Mouse (Mus musculus) CH12.LX (cell line): ENCODE results near the gene Lrfn1. TPM values are rescaled to one million over a fixed set of nuclear protein-coding genes. Genes with fewer than 3 reads are reported as not detected.
A peak's percentile ranks its signal among the peaks of the same experiment; 100 is the strongest.

ENCODE experiments used
- DNase-seq: peaks from one replicate; pipeline ENCODE4 v3.0.0-alpha.2; 2013; ENCODE audit errors: extremely low read depth
- H3K27ac ChIP-seq: 2 replicates; pipeline ENCODE4 v1.5.1; 2012; ENCODE audit warnings: low read depth, mild to moderate bottlenecking, control low read depth, moderate library complexity; ENCODE audit not compliant: insufficient read depth
- H3K27me3 ChIP-seq: replicated peaks from 2 replicates; pipeline ENCODE3; 2012; ENCODE audit warnings: inconsistent platforms
- H3K36me3 ChIP-seq, 2 experiments: replicated peaks in 1 of 2; 2 replicates each; pipeline versions ENCODE3 to v1.6.1; 2012; ENCODE audit warnings: inconsistent platforms in 1 of 2, low read length in 1 of 2, mild to moderate bottlenecking in 1 of 2, mixed read lengths in 1 of 2, moderate library complexity in 1 of 2; ENCODE audit not compliant: control insufficient read depth in 1 of 2, insufficient read depth in 1 of 2
- H3K4me1 ChIP-seq, 2 experiments: 2 replicates each; pipeline ENCODE4 v1.6.1; 2012; ENCODE audit warnings: inconsistent platforms in 1 of 2, moderate library complexity in 1 of 2; ENCODE audit not compliant: insufficient read depth in 2 of 2, control insufficient read depth in 1 of 2
- H3K4me2 ChIP-seq: 2 replicates; pipeline ENCODE4 v1.6.1; 2012; ENCODE audit warnings: low read depth, mild to moderate bottlenecking, control low read depth; ENCODE audit not compliant: poor library complexity, insufficient read depth, severe bottlenecking
- H3K4me3 ChIP-seq, 3 experiments: fragments of 150-350 bp in 1 of 3; sonication (generic) in 1 of 3; replicated peaks in 1 of 3; 2 replicates each; pipeline versions ENCODE3 to v1.5.1; 2011 to 2012; ENCODE audit warnings: low read depth in 2 of 3, low read length in 2 of 3, mild to moderate bottlenecking in 2 of 3, moderate library complexity in 2 of 3, control low read depth in 1 of 3, improper control_type of control experiment in 1 of 3, inconsistent platforms in 1 of 3, mixed read lengths in 1 of 3; ENCODE audit not compliant: poor library complexity in 1 of 3
- H3K79me2 ChIP-seq: replicated peaks from 2 replicates; pipeline ENCODE4 v1.6.1; 2012; ENCODE audit warnings: mild to moderate bottlenecking, moderate library complexity; ENCODE audit not compliant: control insufficient read depth, poor library complexity, insufficient read depth, severe bottlenecking; ENCODE audit errors: extremely low read depth
- H3K9ac ChIP-seq: 2 replicates; pipeline ENCODE4 v1.6.1; 2012; ENCODE audit warnings: low read depth, mild to moderate bottlenecking, control low read depth, moderate library complexity; ENCODE audit not compliant: insufficient read depth
- H3K9me3 ChIP-seq: replicated peaks from 2 replicates; pipeline ENCODE3; 2012; ENCODE audit warnings: low read length, inconsistent platforms, mixed read lengths
- CHD2 ChIP-seq: IDR thresholded peaks from 2 replicates; pipeline ENCODE4 v1.6.1; 2011; ENCODE audit warnings: low read length, improper control_type of control experiment
- CTCF ChIP-seq, 2 experiments: IDR thresholded peaks in 1 of 2; conservative IDR thresholded peaks in 1 of 2; 2 replicates each; pipeline ENCODE4 v1.5.1; 2011 to 2012; ENCODE audit warnings: low read depth in 2 of 2, low read length in 2 of 2, improper control_type of control experiment in 1 of 2, inconsistent platforms in 1 of 2, mild to moderate bottlenecking in 1 of 2, moderate library complexity in 1 of 2
- E2F4 ChIP-seq: IDR thresholded peaks from 2 replicates; pipeline ENCODE4 v1.6.1; 2011; ENCODE audit warnings: low read depth, low read length, improper control_type of control experiment; ENCODE audit not compliant: insufficient replicate concordance
- ELF1 ChIP-seq: IDR thresholded peaks from 2 replicates; pipeline ENCODE4 v1.6.1; 2014; ENCODE audit warnings: low read depth, mild to moderate bottlenecking, inconsistent platforms, low read length, improper control_type of control experiment
- EP300 ChIP-seq: IDR thresholded peaks from 2 replicates; pipeline ENCODE4 v1.6.1; 2011; ENCODE audit warnings: low read length, improper control_type of control experiment
- ETS1 ChIP-seq: conservative IDR thresholded peaks from 2 replicates; pipeline ENCODE4 v1.6.1; 2012; ENCODE audit warnings: low read depth, mild to moderate bottlenecking, inconsistent platforms, low read length, improper control_type of control experiment, moderate library complexity
- HCFC1 ChIP-seq: IDR thresholded peaks from 2 replicates; pipeline ENCODE4 v1.6.1; 2012; ENCODE audit warnings: low read depth, mild to moderate bottlenecking, inconsistent platforms, low read length, improper control_type of control experiment
- IRF4 ChIP-seq: IDR thresholded peaks from 2 replicates; pipeline ENCODE4 v1.6.1; 2014; ENCODE audit warnings: low read depth, mild to moderate bottlenecking, inconsistent platforms, low read length, improper control_type of control experiment
- JUN ChIP-seq: IDR thresholded peaks from 2 replicates; pipeline ENCODE4 v1.6.1; 2011; ENCODE audit warnings: low read depth, mild to moderate bottlenecking, low read length, improper control_type of control experiment, moderate library complexity; ENCODE audit not compliant: insufficient read depth
- JUND ChIP-seq: conservative IDR thresholded peaks from 2 replicates; pipeline ENCODE4 v1.6.1; 2011; ENCODE audit warnings: low read depth, low read length, improper control_type of control experiment
- KAT2A ChIP-seq: IDR thresholded peaks from 2 replicates; pipeline ENCODE4 v1.6.1; 2012; ENCODE audit warnings: low read length, improper control_type of control experiment, inconsistent platforms; ENCODE audit not compliant: insufficient replicate concordance
- MAFK ChIP-seq: IDR thresholded peaks from 2 replicates; pipeline ENCODE4 v1.6.1; 2011; ENCODE audit warnings: low read length, improper control_type of control experiment; ENCODE audit not compliant: insufficient replicate concordance
- MAX ChIP-seq: IDR thresholded peaks from 2 replicates; pipeline ENCODE4 v1.6.1; 2011; ENCODE audit warnings: low read length, improper control_type of control experiment
- MXI1 ChIP-seq: IDR thresholded peaks from 2 replicates; pipeline ENCODE4 v1.6.1; 2011; ENCODE audit warnings: mild to moderate bottlenecking, low read depth, low read length, improper control_type of control experiment
- MYC ChIP-seq: IDR thresholded peaks from 2 replicates; pipeline ENCODE4 v1.6.1; 2011; ENCODE audit warnings: low read depth, mild to moderate bottlenecking, improper control_type of control experiment, low read length
- NELFE ChIP-seq: IDR thresholded peaks from 2 replicates; pipeline ENCODE4 v1.6.1; 2011; ENCODE audit warnings: low read depth, low read length, improper control_type of control experiment
- PAX5 ChIP-seq: IDR thresholded peaks from 2 replicates; pipeline ENCODE4 v1.6.1; 2012; ENCODE audit warnings: low read length, inconsistent platforms, mixed read lengths
- POLR2A ChIP-seq: IDR thresholded peaks from 2 replicates; pipeline ENCODE4 v1.6.1; 2011; ENCODE audit warnings: low read depth, mild to moderate bottlenecking, improper control_type of control experiment, low read length
- POLR2AphosphoS2 ChIP-seq: IDR thresholded peaks from 2 replicates; pipeline ENCODE4 v1.6.1; 2011; ENCODE audit warnings: low read depth, low read length, improper control_type of control experiment
- RAD21 ChIP-seq: IDR thresholded peaks from 2 replicates; pipeline ENCODE4 v1.6.1; 2011; ENCODE audit warnings: low read depth, mild to moderate bottlenecking, low read length, improper control_type of control experiment, moderate library complexity
- RCOR1 ChIP-seq: conservative IDR thresholded peaks from 2 replicates; pipeline ENCODE4 v1.6.1; 2012; ENCODE audit warnings: low read depth, mild to moderate bottlenecking, inconsistent platforms, low read length, improper control_type of control experiment
- SIN3A ChIP-seq: IDR thresholded peaks from 2 replicates; pipeline ENCODE4 v1.6.1; 2012; ENCODE audit warnings: low read length, improper control_type of control experiment, inconsistent platforms
- TCF12 ChIP-seq: IDR thresholded peaks from 2 replicates; pipeline ENCODE4 v1.6.1; 2014; ENCODE audit warnings: low read depth, mild to moderate bottlenecking, inconsistent platforms, low read length, improper control_type of control experiment
- UBTF ChIP-seq: IDR thresholded peaks from 2 replicates; pipeline ENCODE4 v1.6.1; 2012; ENCODE audit warnings: low read depth, mild to moderate bottlenecking, inconsistent platforms, low read length, improper control_type of control experiment, moderate library complexity
- USF1 ChIP-seq: IDR thresholded peaks from 2 replicates; pipeline ENCODE4 v1.6.1; 2014; ENCODE audit warnings: low read depth, mild to moderate bottlenecking, inconsistent platforms, low read length, improper control_type of control experiment
- USF2 ChIP-seq: conservative IDR thresholded peaks from 2 replicates; pipeline ENCODE4 v1.6.1; 2011; ENCODE audit warnings: low read depth, low read length, improper control_type of control experiment
- ZC3H11A ChIP-seq: IDR thresholded peaks from 2 replicates; pipeline ENCODE4 v1.6.1; 2012; ENCODE audit warnings: low read depth, mild to moderate bottlenecking, inconsistent platforms, low read length, improper control_type of control experiment
- ZKSCAN1 ChIP-seq: IDR thresholded peaks from 2 replicates; pipeline ENCODE4 v1.6.1; 2012; ENCODE audit warnings: low read depth, inconsistent platforms, low read length, improper control_type of control experiment, borderline replicate concordance
- ZMIZ1 ChIP-seq: IDR thresholded peaks from 2 replicates; pipeline ENCODE4 v1.6.1; 2012; ENCODE audit warnings: low read depth, mild to moderate bottlenecking, inconsistent platforms, low read length, improper control_type of control experiment
- ZNF384 ChIP-seq: IDR thresholded peaks from 2 replicates; pipeline ENCODE4 v1.6.1; 2012; ENCODE audit warnings: low read depth, low read length, improper control_type of control experiment, inconsistent platforms
- dilution Hi-C: fragments of 300-500 bp; cut with MboI; formaldehyde crosslinking; loops from 2 replicates; pipeline ENCODE4 v1.14.3; 2020; ENCODE audit warnings: low sequenced_read_pairs; ENCODE audit not compliant: extremely low pct_unique_long_range_greater_than_20kb, extremely low pct_ligation_motif_present
- in situ Hi-C: fragments of 300-500 bp; cut with MboI; formaldehyde crosslinking; loops from 3 replicates; pipeline ENCODE4 v1.14.3; 2019; ENCODE audit warnings: low sequenced_read_pairs, low pct_ligation_motif_present, low pct_unique_long_range_greater_than_20kb, mixed read lengths
- polyA plus RNA-seq: library from polyadenylated mRNA; unstranded; fragments of >175 nt; gene quantifications from 2 replicates; pipeline ENCODE4 v1.2.1, GENCODE M21; 2012; ENCODE audit warnings: low read depth; ENCODE audit not compliant: insufficient read length
- total RNA-seq, 2 experiments: library from RNA; depleted of rRNA; stranded (reverse); fragments of 300-350 nt in 1 of 2; fragments of >200 nt in 1 of 2; gene quantifications; 2 replicates each; pipeline ENCODE4 v1.2.3; 2012 to 2014

The Lrfn1 gene
- total and polyA plus RNA-seq, 3 experiments: 0.67 to 2.7 (median 0.99) TPM

DNA sequence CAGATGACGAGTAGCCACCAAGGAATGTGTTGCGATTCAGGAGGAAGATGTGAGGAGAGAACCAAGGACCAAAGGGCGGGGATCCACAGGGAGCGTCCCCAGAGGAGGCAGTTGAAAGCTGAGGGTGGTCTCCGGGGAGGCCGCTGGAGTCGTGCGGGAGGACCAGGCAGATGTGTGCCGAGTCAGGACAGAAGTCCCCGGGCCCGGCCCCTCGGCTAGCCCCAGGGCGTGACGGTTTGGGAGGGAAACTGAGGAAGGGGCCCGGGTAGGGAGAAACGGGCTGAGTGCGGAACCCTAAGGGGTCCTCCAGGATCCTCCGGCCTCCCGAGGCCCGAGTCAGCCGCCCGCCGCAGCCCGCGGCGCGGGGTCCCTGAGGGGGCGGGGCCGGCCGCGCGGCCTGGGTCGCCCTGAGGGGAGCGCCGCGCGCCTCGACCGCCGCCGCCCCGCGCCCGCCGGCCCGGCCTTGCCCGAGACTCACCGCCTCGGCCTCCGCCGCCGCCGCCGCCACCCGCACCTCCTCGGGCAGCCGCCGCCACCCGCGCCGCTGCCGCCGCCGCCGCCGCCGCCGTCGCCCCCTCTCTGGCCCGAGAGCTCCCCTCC lies 16.0 kb upstream of the Lrfn1 start:
- Histone ChIP-seq H3K9me3 (no peaks in the 10 kb centered on the region), H3K9ac (peak overlapping the region; percentile 88), H3K4me1 (peaks cover 4 to 64% of the 10 kb centered on the region in 2 experiments; a peak in 3 of 4 replicates), H3K27ac (no peak overlapping the region), H3K27me3 (no peaks in the 10 kb centered on the region), H3K36me3 (peaks cover 0 to 15% of the 10 kb centered on the region in 2 experiments), H3K4me3 (peak overlapping the region; percentile 62 to 79 (median 70)), H3K79me2 (peaks cover 7% of the 10 kb centered on the region), H3K4me2 (peak overlapping the region; percentile 91)
- in situ Hi-C loops (loop anchor here (5.0 kb wide), 1 partner anchor 97 kb away; no protein-coding TSS in a partner anchor), dilution Hi-C loops (no loop called here)
- no peak for DNase-seq
- no peak for TF ChIP-seq POLR2A
- TF ChIP-seq MYC: no peak
- 0 out of 2 replicates have a peak, but pooled peaks have one; percentile 6 for TF ChIP-seq UBTF
- TF ChIP-seq NELFE: no peak

DNA sequence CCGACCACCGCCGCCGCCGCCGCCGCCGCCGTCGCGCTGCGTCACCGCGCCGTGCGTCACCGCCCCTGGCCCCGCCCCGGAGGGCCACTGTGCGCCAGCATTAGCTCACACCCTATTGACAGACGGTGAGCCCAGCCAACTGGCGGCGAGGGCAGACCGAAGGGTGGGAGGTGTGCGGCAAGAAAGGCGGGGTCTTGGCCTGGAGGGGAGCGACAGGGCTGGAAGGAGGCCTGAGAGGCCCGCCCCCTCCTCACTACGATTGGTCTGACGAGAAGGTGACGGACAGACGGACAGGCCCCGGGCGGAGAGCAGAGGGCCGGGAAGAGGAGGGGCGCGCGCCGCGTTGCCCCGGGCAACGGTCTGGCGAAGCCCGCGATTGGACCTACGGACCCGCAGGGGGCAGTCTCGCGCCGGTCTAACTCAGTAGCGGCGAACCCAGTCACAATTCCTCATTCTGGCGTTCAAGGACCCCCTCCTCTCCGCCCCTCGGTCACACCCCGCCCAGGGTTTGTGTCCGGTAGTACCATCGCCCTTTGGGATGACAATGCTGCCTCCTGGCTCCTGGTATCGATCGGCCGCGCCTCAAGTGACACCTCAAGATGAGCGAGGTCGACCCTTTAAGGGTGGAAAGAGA lies 15.4 kb upstream of the Lrfn1 start:
- peaks cover 7% of the 10 kb centered on the region for H3K79me2 ChIP-seq
- peak overlapping the region; percentile 53 for H3K27ac ChIP-seq
- no peaks in the 10 kb centered on the region for H3K27me3 ChIP-seq
- H3K9me3 ChIP-seq: no peaks in the 10 kb centered on the region
- DNase-seq: peak; percentile 99
- H3K9ac ChIP-seq: peak overlapping the region; percentile 88
- peaks cover 0 to 15% of the 10 kb centered on the region in 2 experiments for H3K36me3 ChIP-seq
- peak overlapping the region; percentile 86 for H3K4me2 ChIP-seq
- dilution Hi-C loops: no loop called here
- in situ Hi-C loops: loop anchor here (5.0 kb wide), 1 partner anchor 96 kb away; no protein-coding TSS in a partner anchor
- H3K4me1 ChIP-seq: peaks cover 4 to 63% of the 10 kb centered on the region in 2 experiments; a peak in 3 of 4 replicates
- H3K4me3 ChIP-seq: peak overlapping the region; percentile 55 to 79 (median 76)
- peak; percentile 34 for TF ChIP-seq RAD21
- no peak for TF ChIP-seq USF2
- TF ChIP-seq ELF1: peak; percentile 65; the same call in 1 of the 2 replicates
- TF ChIP-seq ZMIZ1: 0 out of 2 replicates have a peak, but pooled peaks have one; percentile 64
- no peak for TF ChIP-seq PAX5
- no peak for TF ChIP-seq NELFE
- TF ChIP-seq MAFK: no peak
- peak; percentile 93 for TF ChIP-seq CHD2
- no peak for TF ChIP-seq SIN3A
- TF ChIP-seq POLR2AphosphoS2: no peak
- TF ChIP-seq IRF4: 0 out of 2 replicates have a peak, but pooled peaks have one; percentile 38
- peak in 1 of 2 experiments; percentile 78; a peak in 2 of 4 replicates for TF ChIP-seq CTCF (conservative IDR thresholded peaks at IDR 0.05 in 1 of 2, IDR thresholded peaks at IDR 0.05 in 1 of 2; ENCODE audit: low read depth in 2 of 2, low read length in 2 of 2)
- peak; percentile 64; the same call in 1 of the 2 replicates for TF ChIP-seq POLR2A
- no peak; the same call in 1 of the 2 replicates for TF ChIP-seq HCFC1
- no peak for TF ChIP-seq ETS1
- no peak for TF ChIP-seq RCOR1
- peak; percentile 52 for TF ChIP-seq TCF12
- no peak for TF ChIP-seq MYC
- no peak for TF ChIP-seq USF1
- 0 out of 2 replicates have a peak, but pooled peaks have one; percentile 39 for TF ChIP-seq KAT2A
- TF ChIP-seq MAX: no peak
- no peak for TF ChIP-seq ZNF384
- TF ChIP-seq ZKSCAN1: no peak
- TF ChIP-seq ZC3H11A: no peak
- TF ChIP-seq JUND: no peak
- TF ChIP-seq UBTF: no peak
- TF ChIP-seq JUN: no peak
- TF ChIP-seq E2F4: no peak
- peak; percentile 91 for TF ChIP-seq MXI1
- TF ChIP-seq EP300: no peak
